Mouse (Mus musculus) embryonic fibroblast, embryonic 13.5 days (primary cell): ENCODE results near the gene Nmt2.
A peak's percentile ranks its signal among the peaks of the same experiment; 100 is the strongest.

Experiments used
- CTCF ChIP-seq: IDR thresholded peaks from 2 replicates; pipeline ENCODE4 v1.5.1; 2011; ENCODE audit warnings: mild to moderate bottlenecking, control low read depth, low read length, moderate library complexity, borderline replicate concordance; ENCODE audit not compliant: insufficient read depth
- POLR2A ChIP-seq: IDR thresholded peaks from 2 replicates; pipeline ENCODE4 v1.6.1; 2011; ENCODE audit warnings: low read depth, mild to moderate bottlenecking, control low read depth, low read length, moderate library complexity

- TF ChIP-seq CTCF (no peak), POLR2A (peak; percentile 90)
These were observed at the start of gene Nmt2 for GRCm38 (mm10) chr2:3283602-3284472.
